Comparison of ENCODE assay signal across 23 mouse cellular contexts in the genomic region with DNA sequence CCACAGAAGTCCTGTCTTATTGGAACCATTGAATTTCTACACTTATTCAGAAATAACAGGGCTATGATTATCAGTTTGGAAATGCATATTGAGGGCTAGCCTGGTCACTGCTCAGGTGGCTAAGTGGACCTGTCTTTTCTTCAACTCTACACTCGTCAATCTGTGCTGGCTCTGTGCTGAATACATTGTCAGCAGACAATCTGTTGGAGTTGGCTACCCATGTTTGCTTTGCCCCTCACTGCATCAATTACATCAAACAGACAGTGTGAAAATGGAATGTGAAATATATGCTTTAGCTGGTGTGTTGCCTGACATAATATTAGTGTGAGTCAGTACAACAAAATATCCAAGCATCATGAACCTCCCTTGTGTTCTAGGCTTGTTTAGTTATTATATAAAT.
A peak's percentile ranks its signal among the peaks of the same experiment; 100 is the strongest.
DNase-seq lines count a peak whose midpoint lies in the region; ATAC-seq and TF ChIP-seq lines count a peak whose summit lies in the region.
"Had no signal": no experiment of that assay in that cellular context is flagged by ENCODE, and none has a peak within 500 bp of the region (broad histone marks: within the 10 kb centered on the region; RNA-seq: fewer than 3 reads in every experiment).

No protein-coding gene starts in this region.

- H3K36me3 ChIP-seq in forebrain, embryonic 13.5 days (ENCODE audit: poor library complexity, severe bottlenecking), result no peaks in the 10 kb centered on the region
- H3K36me3 ChIP-seq in forebrain, embryonic 12.5 days (replicated peaks), result no peaks in the 10 kb centered on the region
- no peaks in the 10 kb centered on the region for H3K36me3 ChIP-seq in forebrain, postnatal 0 days (ENCODE audit: insufficient read depth)
- H3K36me3 ChIP-seq: embryonic facial prominence, embryonic 10.5 days; embryonic facial prominence, embryonic 15.5 days; heart, embryonic 13.5 days; limb, embryonic 12.5 days; liver, embryonic 15.5 days had no signal

- TF ChIP-seq POLR2A in brain, embryonic 14.5 days (IDR thresholded peaks at IDR 0.05; ENCODE audit: borderline replicate concordance, extremely low read depth, insufficient read depth, insufficient read length, poor library complexity, severe bottlenecking), result no peak

- 59% methylated on average over 1 of the region's 1 CpGs for whole genome bisulfite sequencing in forebrain, embryonic 13.5 days
- 71% methylated on average over 1 of the region's 1 CpGs for WGBS in forebrain, embryonic 12.5 days
- 49% methylated on average over 1 of the region's 1 CpGs for WGBS in forebrain, postnatal 0 days

- no peaks in the 10 kb centered on the region for H3K9me3 ChIP-seq in forebrain, embryonic 13.5 days (replicated peaks)
- no peaks in the 10 kb centered on the region for H3K9me3 ChIP-seq in forebrain, embryonic 12.5 days
- H3K9me3 ChIP-seq in forebrain, postnatal 0 days (ENCODE audit: low read length), result no peaks in the 10 kb centered on the region
- H3K9me3 ChIP-seq: embryonic facial prominence, embryonic 10.5 days; embryonic facial prominence, embryonic 15.5 days; heart, embryonic 13.5 days; limb, embryonic 12.5 days; liver, embryonic 15.5 days had no signal

- peak; percentile 78 for DNase-seq in brain, embryonic 14.5 days (ENCODE audit: low read depth)
- DNase-seq in cerebellum, adult 9-11 months, result peak; percentile 46
- peak; percentile 36 for DNase-seq in forebrain, postnatal 0 days
- no peak for DNase-seq in spleen, adult 12 weeks (ENCODE audit: low spot score)
- DNase-seq: adrenal gland, adult 8-10 months; B cell, adult 2 months; gastrocnemius, postnatal 25 days; heart, adult 2 months; heart, postnatal 10 days; kidney, adult 9 months; kidney, postnatal 10 days; lung, embryonic 14.5 days; lung, postnatal 14 days; midbrain, embryonic 14.5 days had no signal

- no peaks in the 10 kb centered on the region for H3K27me3 ChIP-seq in forebrain, embryonic 13.5 days
- no peaks in the 10 kb centered on the region for H3K27me3 ChIP-seq in forebrain, embryonic 12.5 days
- H3K27me3 ChIP-seq in forebrain, postnatal 0 days (ENCODE audit: insufficient read depth, low read length), result no peaks in the 10 kb centered on the region; the same call in 1 of the 2 replicates
- H3K27me3 ChIP-seq: embryonic facial prominence, embryonic 15.5 days; heart, embryonic 13.5 days; limb, embryonic 12.5 days; liver, embryonic 15.5 days had no signal

- H3K27ac ChIP-seq in forebrain, embryonic 13.5 days, result no peak overlapping the region
- no peak overlapping the region for H3K27ac ChIP-seq in forebrain, embryonic 12.5 days
- H3K27ac ChIP-seq in forebrain, postnatal 0 days (ENCODE audit: low read depth, low read length), result no peak overlapping the region
- H3K27ac ChIP-seq: embryonic facial prominence, embryonic 10.5 days; embryonic facial prominence, embryonic 15.5 days; heart, adult 2 months; heart, embryonic 13.5 days; hindbrain, embryonic 14.5 days; limb, embryonic 12.5 days; liver, embryonic 15.5 days had no signal

- no peak overlapping the region for H3K4me2 ChIP-seq in forebrain, embryonic 13.5 days
- no peak overlapping the region for H3K4me2 ChIP-seq in forebrain, embryonic 12.5 days
- H3K4me2 ChIP-seq in forebrain, postnatal 0 days (ENCODE audit: low read depth), result no peak overlapping the region
- H3K4me2 ChIP-seq: embryonic facial prominence, embryonic 15.5 days; heart, embryonic 13.5 days; hindbrain, embryonic 14.5 days; limb, embryonic 12.5 days; liver, embryonic 15.5 days; lung, embryonic 14.5 days had no signal

- no peak for TF ChIP-seq CTCF in brain, embryonic 14.5 days (IDR thresholded peaks at IDR 0.05; ENCODE audit: borderline replicate concordance, extremely low read depth, insufficient read depth, insufficient read length)
- no peak for TF ChIP-seq CTCF in forebrain, postnatal 0 days (IDR thresholded peaks at IDR 0.05; ENCODE audit: low read depth)

- H3K4me1 ChIP-seq in forebrain, embryonic 13.5 days, result no peaks in the 10 kb centered on the region
- no peaks in the 10 kb centered on the region for H3K4me1 ChIP-seq in forebrain, embryonic 12.5 days
- H3K4me1 ChIP-seq in forebrain, postnatal 0 days (ENCODE audit: insufficient read depth), result peaks cover 5% of the 10 kb centered on the region; the same call in 1 of the 2 replicates
- H3K4me1 ChIP-seq: embryonic facial prominence, embryonic 10.5 days; embryonic facial prominence, embryonic 15.5 days; heart, embryonic 13.5 days; liver, embryonic 15.5 days had no signal

- no peak overlapping the region for H3K9ac ChIP-seq in forebrain, embryonic 13.5 days
- H3K9ac ChIP-seq in forebrain, embryonic 12.5 days, result no peak overlapping the region
- H3K9ac ChIP-seq in forebrain, postnatal 0 days, result no peak overlapping the region
- H3K9ac ChIP-seq: embryonic facial prominence, embryonic 15.5 days; heart, embryonic 13.5 days; hindbrain, embryonic 14.5 days; limb, embryonic 12.5 days; liver, embryonic 15.5 days; lung, embryonic 14.5 days had no signal

- peak; percentile 73; the same call in 1 of the 2 replicates for ATAC-seq in forebrain, embryonic 13.5 days
- no peak for ATAC-seq in forebrain, embryonic 12.5 days (ENCODE audit: low FRiP score)
- ATAC-seq in forebrain, postnatal 0 days, result peak; percentile 54
- ATAC-seq: intestine, postnatal 0 days had no signal

- H3K4me3 ChIP-seq in forebrain, embryonic 13.5 days, result no peak overlapping the region
- H3K4me3 ChIP-seq in forebrain, embryonic 12.5 days (replicated peaks), result no peak overlapping the region
- H3K4me3 ChIP-seq in forebrain, postnatal 0 days (ENCODE audit: low read depth, low read length), result no peak overlapping the region
- H3K4me3 ChIP-seq: embryonic facial prominence, embryonic 10.5 days; embryonic facial prominence, embryonic 15.5 days; heart, adult 2 months; heart, embryonic 13.5 days; limb, embryonic 12.5 days; liver, embryonic 15.5 days had no signal
